Mouse (Mus musculus): ENCODE data around the gene Theg. TPM values are rescaled to one million over a fixed set of nuclear protein-coding genes. Genes with fewer than 3 reads are reported as not detected.

Gene Theg
- polyA plus RNA-seq, 1 experiment from 2014 or later, result not detected

DNA sequence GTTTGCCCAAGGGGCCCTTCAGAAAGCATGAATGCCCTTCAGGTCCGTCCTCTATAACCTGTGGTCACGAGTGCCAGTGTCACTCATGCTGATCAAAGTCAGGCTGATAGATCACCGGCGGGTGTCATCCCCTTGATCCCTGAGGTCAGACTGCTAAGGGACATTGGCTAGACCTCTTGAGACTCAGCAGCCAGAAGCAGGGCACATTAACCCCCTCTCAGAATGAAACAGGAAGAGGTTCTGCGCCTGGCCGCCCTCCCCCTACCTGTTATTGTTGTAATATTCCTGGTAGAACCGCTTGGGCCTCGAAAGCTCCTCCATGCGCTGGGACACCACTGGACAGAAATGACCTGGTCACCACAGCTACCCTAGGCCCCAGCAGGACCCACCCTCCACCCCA lies 2.7 kb downstream of the Theg start:
- no peaks in the 10 kb centered on the region for H3K9me3 ChIP-seq (replicated peaks; ENCODE audit: control insufficient read depth, low read length)
- H3K4me1 ChIP-seq (ENCODE audit: control insufficient read depth, insufficient read depth, low read length), result no peaks in the 10 kb centered on the region
- no peaks in the 10 kb centered on the region for H3K36me3 ChIP-seq (ENCODE audit: control insufficient read depth, insufficient read depth, low read length)
- no peak overlapping the region for H3K4me2 ChIP-seq (ENCODE audit: low read depth, low read length)
- WGBS, result 74% methylated on average over 9 of the region's 9 CpGs
- H3K27me3 ChIP-seq (ENCODE audit: control insufficient read depth, insufficient read depth, low read length), result no peaks in the 10 kb centered on the region
- no peak for ATAC-seq (ENCODE audit: insufficient read depth, low FRiP score)
- no peak overlapping the region for H3K27ac ChIP-seq (ENCODE audit: low read length)
- H3K4me3 ChIP-seq (replicated peaks; ENCODE audit: low read length), result no peak overlapping the region
- no peak overlapping the region for H3K9ac ChIP-seq (ENCODE audit: low read length)

DNA sequence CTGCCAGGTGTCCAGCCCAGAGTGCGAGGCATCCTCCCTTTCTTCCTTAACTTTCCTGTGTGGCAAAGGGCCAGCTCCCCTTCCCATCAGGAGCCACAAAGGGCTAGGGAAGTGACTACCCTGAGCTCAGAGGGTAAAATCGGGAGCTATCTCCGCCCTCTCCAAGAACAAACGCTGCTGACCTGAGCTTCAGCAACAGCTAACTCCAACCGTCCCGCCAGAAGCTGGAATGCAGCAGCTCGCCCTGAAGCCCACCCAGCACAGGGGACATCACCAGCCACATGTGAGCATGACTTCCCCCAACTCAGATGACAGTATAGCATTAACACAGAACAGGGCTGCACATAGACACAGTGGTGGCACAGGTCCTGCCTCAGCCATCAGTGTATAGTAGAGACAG lies 3.1 kb downstream of the Theg start:
- Histone ChIP-seq H3K27ac (ENCODE audit: low read length) (no peak overlapping the region), H3K27me3 (ENCODE audit: control insufficient read depth, insufficient read depth, low read length) (no peaks in the 10 kb centered on the region), H3K9me3 (replicated peaks; ENCODE audit: control insufficient read depth, low read length) (no peaks in the 10 kb centered on the region), H3K4me1 (ENCODE audit: control insufficient read depth, insufficient read depth, low read length) (no peaks in the 10 kb centered on the region), H3K4me3 (replicated peaks; ENCODE audit: low read length) (no peak overlapping the region), H3K4me2 (ENCODE audit: low read depth, low read length) (no peak overlapping the region), H3K36me3 (ENCODE audit: control insufficient read depth, insufficient read depth, low read length) (no peaks in the 10 kb centered on the region), H3K9ac (ENCODE audit: low read length) (no peak overlapping the region)
- no peak for ATAC-seq (ENCODE audit: insufficient read depth, low FRiP score)
- 40% methylated on average over 7 of the region's 7 CpGs for WGBS

DNA sequence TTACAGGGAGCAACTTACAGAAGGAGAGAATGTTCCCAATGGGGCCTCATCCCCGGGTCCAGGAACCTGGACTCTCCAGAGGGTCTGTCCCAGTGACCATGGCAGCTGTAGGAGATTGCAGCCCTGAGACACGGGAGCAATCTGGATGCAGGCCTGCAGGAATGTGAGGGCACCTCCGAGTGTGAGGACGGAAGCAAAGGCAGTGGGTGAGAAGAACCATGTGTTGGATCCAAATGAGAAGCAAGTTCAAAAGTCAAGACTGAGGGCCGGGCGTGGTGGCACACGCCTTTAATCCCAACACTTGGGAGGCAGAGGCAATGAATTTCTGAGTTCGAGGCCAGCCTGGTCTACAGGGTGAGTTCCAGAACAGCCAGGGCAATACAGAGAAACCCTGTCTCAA lies 5.6 kb downstream of the Theg start:
- ATAC-seq (ENCODE audit: insufficient read depth, low FRiP score), result no peak
- no peak overlapping the region for H3K4me3 ChIP-seq (replicated peaks; ENCODE audit: low read length)

DNA sequence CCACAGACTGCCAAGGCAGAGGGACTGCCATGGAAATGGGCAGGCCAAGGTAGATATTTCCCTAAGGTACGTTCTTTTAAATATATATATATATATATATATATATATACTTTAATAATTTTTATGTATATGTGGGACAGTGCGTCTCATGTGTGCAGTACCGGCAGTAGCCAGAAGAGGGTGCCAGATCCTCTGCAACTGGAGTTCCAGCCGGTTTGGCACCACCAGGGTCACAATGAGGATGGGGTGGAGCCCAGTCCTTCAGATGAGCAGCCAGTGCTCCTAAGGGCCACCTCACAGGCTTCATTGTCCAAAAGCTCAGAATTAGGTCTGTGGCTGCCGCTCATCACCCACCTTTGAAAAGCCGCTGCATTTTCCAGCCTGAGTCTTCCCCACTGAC lies 6.3 kb downstream of the Theg start:
- Histone ChIP-seq H3K27me3 (ENCODE audit: control insufficient read depth, insufficient read depth, low read length) (no peaks in the 10 kb centered on the region), H3K4me2 (ENCODE audit: low read depth, low read length) (no peak overlapping the region), H3K9me3 (replicated peaks; ENCODE audit: control insufficient read depth, low read length) (no peaks in the 10 kb centered on the region; the same call in 1 of the 2 replicates), H3K9ac (ENCODE audit: low read length) (no peak overlapping the region), H3K4me1 (ENCODE audit: control insufficient read depth, insufficient read depth, low read length) (no peaks in the 10 kb centered on the region), H3K4me3 (replicated peaks; ENCODE audit: low read length) (no peak overlapping the region), H3K36me3 (ENCODE audit: control insufficient read depth, insufficient read depth, low read length) (no peaks in the 10 kb centered on the region), H3K27ac (ENCODE audit: low read length) (no peak overlapping the region)
- WGBS, result 41% methylated on average over 6 of the region's 6 CpGs
- no peak for ATAC-seq (ENCODE audit: insufficient read depth, low FRiP score)

More for the DNA sequence above, 5.6 kb downstream of the Theg start:
- no peaks in the 10 kb centered on the region; the same call in 1 of the 2 replicates for H3K9me3 ChIP-seq (replicated peaks; ENCODE audit: control insufficient read depth, low read length)
- H3K4me1 ChIP-seq (ENCODE audit: control insufficient read depth, insufficient read depth, low read length), result no peaks in the 10 kb centered on the region
- 80% methylated on average over 8 of the region's 8 CpGs for WGBS
- no peak overlapping the region for H3K4me2 ChIP-seq (ENCODE audit: low read depth, low read length)
- H3K36me3 ChIP-seq (ENCODE audit: control insufficient read depth, insufficient read depth, low read length), result no peaks in the 10 kb centered on the region
- no peak overlapping the region for H3K27ac ChIP-seq (ENCODE audit: low read length)
- no peaks in the 10 kb centered on the region for H3K27me3 ChIP-seq (ENCODE audit: control insufficient read depth, insufficient read depth, low read length)
- no peak overlapping the region for H3K9ac ChIP-seq (ENCODE audit: low read length)

DNA sequence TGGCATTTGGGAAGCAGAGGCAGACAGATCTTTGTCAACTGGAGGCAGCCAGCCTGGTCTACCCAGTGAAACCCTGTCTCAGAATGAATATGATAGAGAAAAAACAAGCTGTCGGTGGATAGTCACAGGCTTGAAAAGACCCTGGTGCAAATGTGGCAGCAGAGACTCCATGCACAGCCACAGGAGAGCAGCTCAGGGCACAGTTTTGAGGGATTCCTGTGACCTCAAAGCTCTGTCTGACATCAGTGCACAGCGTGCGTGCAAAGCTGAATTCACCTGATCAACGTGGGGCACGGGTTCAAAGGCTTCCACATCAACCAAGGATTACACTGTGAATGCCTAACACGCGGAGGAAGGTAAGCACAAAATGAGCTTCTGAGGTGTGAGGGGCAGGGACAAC lies 6.8 kb downstream of the Theg start:
- no peaks in the 10 kb centered on the region for H3K27me3 ChIP-seq (ENCODE audit: control insufficient read depth, insufficient read depth, low read length)
- H3K4me1 ChIP-seq (ENCODE audit: control insufficient read depth, insufficient read depth, low read length), result no peaks in the 10 kb centered on the region
- WGBS, result 69% methylated on average over 7 of the region's 7 CpGs
- no peak for ATAC-seq (ENCODE audit: insufficient read depth, low FRiP score)
- no peak overlapping the region for H3K9ac ChIP-seq (ENCODE audit: low read length)
- H3K36me3 ChIP-seq (ENCODE audit: control insufficient read depth, insufficient read depth, low read length), result no peaks in the 10 kb centered on the region
- no peak overlapping the region for H3K4me3 ChIP-seq (replicated peaks; ENCODE audit: low read length)
- no peak overlapping the region for H3K27ac ChIP-seq (ENCODE audit: low read length)
- no peaks in the 10 kb centered on the region; the same call in 1 of the 2 replicates for H3K9me3 ChIP-seq (replicated peaks; ENCODE audit: control insufficient read depth, low read length)
- H3K4me2 ChIP-seq (ENCODE audit: low read depth, low read length), result no peak overlapping the region

DNA sequence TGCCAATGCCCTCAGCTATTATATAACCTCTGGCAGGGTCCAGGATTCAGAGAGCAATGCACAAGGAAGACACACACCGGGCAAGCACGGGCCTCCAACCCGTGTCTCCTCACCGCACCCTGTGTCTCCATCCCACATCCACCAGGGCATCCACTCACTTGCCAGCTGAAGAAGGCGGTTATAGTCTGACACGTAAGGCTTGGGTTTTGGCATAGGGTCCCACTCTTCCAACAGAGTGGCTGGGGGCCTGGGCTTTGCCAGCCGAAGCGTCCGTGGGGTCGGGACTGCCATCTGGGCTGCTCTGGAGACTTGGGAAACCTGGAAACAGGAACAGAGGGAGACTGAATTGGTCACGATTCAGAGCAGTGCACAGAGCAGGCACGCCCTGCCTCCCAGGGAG lies 7.3 kb downstream of the Theg start:
- Histone ChIP-seq H3K27me3 (ENCODE audit: control insufficient read depth, insufficient read depth, low read length) (no peaks in the 10 kb centered on the region), H3K36me3 (ENCODE audit: control insufficient read depth, insufficient read depth, low read length) (no peaks in the 10 kb centered on the region), H3K4me2 (ENCODE audit: low read depth, low read length) (no peak overlapping the region), H3K9ac (ENCODE audit: low read length) (no peak overlapping the region), H3K4me3 (replicated peaks; ENCODE audit: low read length) (no peak overlapping the region), H3K9me3 (replicated peaks; ENCODE audit: control insufficient read depth, low read length) (no peaks in the 10 kb centered on the region; the same call in 1 of the 2 replicates), H3K4me1 (ENCODE audit: control insufficient read depth, insufficient read depth, low read length) (no peaks in the 10 kb centered on the region), H3K27ac (ENCODE audit: low read length) (no peak overlapping the region)
- WGBS, result 73% methylated on average over 12 of the region's 12 CpGs
- ATAC-seq (ENCODE audit: insufficient read depth, low FRiP score), result no peak

DNA sequence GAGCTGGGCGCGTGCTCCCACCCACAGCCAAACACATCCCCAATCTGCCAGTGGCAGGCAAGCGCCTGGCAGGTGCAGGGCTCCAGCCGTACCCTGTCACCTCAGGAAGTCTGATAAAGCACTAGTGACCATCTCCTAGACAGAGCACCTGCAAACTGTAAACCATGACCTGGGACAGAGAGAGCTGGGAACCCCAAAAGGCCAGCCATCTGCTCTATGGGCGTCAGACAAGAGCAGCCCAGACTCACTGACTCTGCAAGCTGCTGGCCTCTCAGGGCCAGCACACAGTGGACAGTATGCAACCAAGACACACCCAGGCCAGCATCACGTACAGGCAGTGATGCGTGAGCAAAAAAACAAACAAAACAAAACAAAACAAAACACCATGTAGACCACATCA lies 8.2 kb downstream of the Theg start:
- Histone ChIP-seq H3K36me3 (ENCODE audit: control insufficient read depth, insufficient read depth, low read length) (no peaks in the 10 kb centered on the region), H3K9me3 (replicated peaks; ENCODE audit: control insufficient read depth, low read length) (no peaks in the 10 kb centered on the region; the same call in 1 of the 2 replicates), H3K27me3 (ENCODE audit: control insufficient read depth, insufficient read depth, low read length) (no peaks in the 10 kb centered on the region), H3K4me3 (replicated peaks; ENCODE audit: low read length) (no peak overlapping the region), H3K9ac (ENCODE audit: low read length) (no peak overlapping the region), H3K4me2 (ENCODE audit: low read depth, low read length) (no peak overlapping the region), H3K4me1 (ENCODE audit: control insufficient read depth, insufficient read depth, low read length) (no peaks in the 10 kb centered on the region), H3K27ac (ENCODE audit: low read length) (no peak overlapping the region)
- no peak for ATAC-seq (ENCODE audit: insufficient read depth, low FRiP score)
- WGBS, result 77% methylated on average over 7 of the region's 7 CpGs

DNA sequence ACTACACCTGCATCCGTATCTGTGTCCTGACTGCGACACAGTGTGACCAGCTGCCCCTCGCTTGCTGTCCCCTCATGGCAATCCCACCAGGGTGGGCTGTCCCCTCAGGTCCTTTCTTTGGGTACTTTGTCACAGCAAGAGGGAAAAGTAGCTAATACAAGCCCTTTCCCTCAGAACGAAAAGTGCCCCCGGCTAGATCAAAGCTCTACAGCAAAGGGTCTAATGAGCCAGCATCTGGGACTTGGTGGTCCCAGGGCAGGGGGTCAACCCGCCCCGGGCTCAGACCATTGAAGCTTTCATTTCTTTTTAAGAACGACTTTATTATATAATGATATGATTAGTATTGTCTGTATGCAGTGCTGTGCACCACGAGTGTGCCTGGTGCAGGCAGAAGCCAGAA lies 8.9 kb downstream of the Theg start:
- Histone ChIP-seq H3K4me3 (replicated peaks; ENCODE audit: low read length) (no peak overlapping the region), H3K9ac (ENCODE audit: low read length) (no peak overlapping the region), H3K4me1 (ENCODE audit: control insufficient read depth, insufficient read depth, low read length) (no peaks in the 10 kb centered on the region), H3K27ac (ENCODE audit: low read length) (no peak overlapping the region), H3K4me2 (ENCODE audit: low read depth, low read length) (no peak overlapping the region), H3K36me3 (ENCODE audit: control insufficient read depth, insufficient read depth, low read length) (no peaks in the 10 kb centered on the region), H3K9me3 (replicated peaks; ENCODE audit: control insufficient read depth, low read length) (no peaks in the 10 kb centered on the region; the same call in 1 of the 2 replicates), H3K27me3 (ENCODE audit: control insufficient read depth, insufficient read depth, low read length) (no peaks in the 10 kb centered on the region)
- no peak for ATAC-seq (ENCODE audit: insufficient read depth, low FRiP score)
- WGBS, result 66% methylated on average over 9 of the region's 9 CpGs

DNA sequence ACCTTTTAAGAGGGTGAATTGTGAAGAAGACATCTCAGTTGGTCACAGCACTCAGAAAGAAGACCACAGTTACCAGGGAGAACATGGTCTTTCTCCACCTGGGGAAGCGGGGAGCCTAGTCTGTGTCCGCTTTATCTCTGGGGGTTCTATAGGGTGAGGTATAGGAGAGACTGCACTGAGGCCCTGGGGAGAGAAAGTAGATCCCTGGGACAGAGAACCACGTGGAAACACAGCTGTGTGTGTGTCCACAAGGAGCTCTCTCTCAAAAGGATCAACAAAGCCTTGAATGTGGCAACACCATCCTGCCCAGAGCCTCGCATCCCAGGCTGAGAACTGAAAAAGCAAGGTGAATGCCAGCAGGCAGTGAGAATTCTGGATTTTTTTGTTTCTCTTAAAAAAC lies 9.8 kb downstream of the Theg start:
- Histone ChIP-seq H3K4me2 (ENCODE audit: low read depth, low read length) (no peak overlapping the region), H3K4me1 (ENCODE audit: control insufficient read depth, insufficient read depth, low read length) (no peaks in the 10 kb centered on the region), H3K4me3 (replicated peaks; ENCODE audit: low read length) (no peak overlapping the region), H3K9me3 (replicated peaks; ENCODE audit: control insufficient read depth, low read length) (no peaks in the 10 kb centered on the region; the same call in 1 of the 2 replicates), H3K27me3 (ENCODE audit: control insufficient read depth, insufficient read depth, low read length) (no peaks in the 10 kb centered on the region), H3K36me3 (ENCODE audit: control insufficient read depth, insufficient read depth, low read length) (no peaks in the 10 kb centered on the region), H3K27ac (ENCODE audit: low read length) (no peak overlapping the region), H3K9ac (ENCODE audit: low read length) (no peak overlapping the region)
- no peak for ATAC-seq (ENCODE audit: insufficient read depth, low FRiP score)
- WGBS, result 68% methylated on average over 4 of the region's 4 CpGs

DNA sequence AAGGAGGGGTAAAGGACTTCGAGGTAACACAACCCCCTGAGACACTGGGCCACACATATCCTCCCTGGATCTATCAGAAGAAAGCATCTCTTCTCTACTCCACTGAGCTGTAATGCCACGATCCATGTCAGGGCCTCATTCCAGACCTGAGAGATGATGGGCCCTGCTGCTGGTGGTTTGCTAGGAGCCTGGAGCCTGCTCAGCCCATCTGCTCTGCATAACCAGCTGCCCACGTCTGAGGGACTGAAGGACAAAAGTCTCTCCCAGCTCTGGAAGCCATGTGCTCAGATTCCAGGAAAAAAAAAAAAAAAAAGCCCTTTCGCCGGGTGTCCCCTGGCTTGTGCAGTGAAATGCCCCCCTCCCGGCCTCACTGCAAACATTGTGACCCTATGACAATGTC lies 11.4 kb downstream of the Theg start:
- no peak overlapping the region for H3K9ac ChIP-seq (ENCODE audit: low read length)
- no peaks in the 10 kb centered on the region for H3K4me1 ChIP-seq (ENCODE audit: control insufficient read depth, insufficient read depth, low read length)
- H3K9me3 ChIP-seq (replicated peaks; ENCODE audit: control insufficient read depth, low read length), result no peaks in the 10 kb centered on the region; the same call in 1 of the 2 replicates
- no peaks in the 10 kb centered on the region for H3K27me3 ChIP-seq (ENCODE audit: control insufficient read depth, insufficient read depth, low read length)
- no peak overlapping the region for H3K4me3 ChIP-seq (replicated peaks; ENCODE audit: low read length)
- H3K36me3 ChIP-seq (ENCODE audit: control insufficient read depth, insufficient read depth, low read length), result no peaks in the 10 kb centered on the region
- H3K4me2 ChIP-seq (ENCODE audit: low read depth, low read length), result no peak overlapping the region
- 72% methylated on average over 6 of the region's 6 CpGs for WGBS
- ATAC-seq (ENCODE audit: insufficient read depth, low FRiP score), result no peak
- H3K27ac ChIP-seq (ENCODE audit: low read length), result no peak overlapping the region
